Mouse (Mus musculus) mesoderm, embryonic 11.5 days (tissue): ENCODE data around the gene Olfr76.
A peak's percentile ranks its signal among the peaks of the same experiment; 100 is the strongest.
"Not testable (repeated sequence)": the region's sequence is repeated elsewhere in the genome, so short reads cannot be mapped to it uniquely, and the experiment has no call there.

ENCODE experiments used
- DNase-seq: peaks from one replicate; pipeline ENCODE4 v3.0.0-alpha.2; 2012; ENCODE audit warnings: low read depth, low spot score

The Olfr76 gene

DNA sequence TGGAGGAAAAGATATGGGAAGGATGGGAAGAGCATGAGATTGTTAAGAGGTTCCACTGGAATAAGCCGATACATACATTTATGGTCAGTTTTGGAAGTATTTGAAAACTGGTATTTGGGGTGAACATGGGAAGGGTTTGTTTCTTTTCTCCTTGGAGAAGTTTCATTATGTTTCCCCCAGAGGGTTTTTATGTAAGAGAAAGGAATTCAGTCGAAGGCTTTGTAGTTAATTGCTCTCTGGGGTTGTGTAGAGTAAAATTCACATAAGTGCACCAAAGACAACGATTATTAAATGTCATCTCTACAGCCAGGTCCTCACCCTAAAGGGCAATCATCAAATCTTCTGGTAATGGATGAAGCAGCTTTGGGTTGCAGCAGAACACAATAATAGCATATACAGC lies at the start of gene Olfr76:
Gene Olfr76, minus strand, starts transcription at position 101 of the 400 bp plus-strand sequence.
- DNase-seq, result no peak

DNA sequence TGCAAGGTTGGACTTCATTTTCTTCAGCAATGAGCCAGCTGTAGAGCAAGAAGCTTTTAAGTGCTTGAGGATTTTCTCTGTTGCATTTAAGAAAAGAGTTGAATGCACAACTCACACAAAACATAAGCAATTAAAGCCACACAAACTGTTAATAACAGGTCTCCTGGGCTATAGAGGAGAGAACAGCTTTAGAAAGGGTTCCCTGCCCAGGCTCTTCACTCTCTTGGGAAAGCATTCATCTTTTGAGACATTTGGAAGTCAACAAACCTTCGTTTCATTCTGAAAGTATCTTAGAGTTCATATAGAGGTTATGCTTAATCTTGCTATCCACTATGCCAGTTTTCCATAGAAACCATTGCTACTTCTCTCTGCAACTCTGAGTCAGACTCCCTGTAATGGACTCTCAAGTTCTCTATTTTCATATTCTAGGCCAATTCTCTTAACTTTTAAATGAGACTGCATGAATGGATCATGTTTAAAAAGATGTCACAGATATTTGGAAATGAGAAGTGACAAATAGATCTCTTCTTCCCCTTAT lies 47.1 kb upstream of the Olfr76 start, which contains the start of gene Olfr1555-ps1:
Gene Olfr1555-ps1, minus strand, starts transcription at position 51 of the 538 bp plus-strand sequence.
- DNase-seq, result not testable (repeated sequence)

GRCm38 (mm10) chr19:12145452-12145851 lies 22.4 kb upstream of the Olfr76 start:
- no peak for DNase-seq

GRCm38 (mm10) chr19:12143356-12143755 lies 20.4 kb upstream of the Olfr76 start:
- no peak for DNase-seq

GRCm38 (mm10) chr19:12134289-12134688 lies 11.3 kb upstream of the Olfr76 start:
- DNase-seq, result peak; percentile 18

GRCm38 (mm10) chr19:12116464-12116863 lies 6.5 kb downstream of the Olfr76 start:
- DNase-seq, result no peak

GRCm38 (mm10) chr19:12115797-12116196 lies 7.2 kb downstream of the Olfr76 start, which contains the start of gene Olfr1428:
Gene Olfr1428 (minus strand): TSS chr19:12115897.
- no peak for DNase-seq

DNA sequence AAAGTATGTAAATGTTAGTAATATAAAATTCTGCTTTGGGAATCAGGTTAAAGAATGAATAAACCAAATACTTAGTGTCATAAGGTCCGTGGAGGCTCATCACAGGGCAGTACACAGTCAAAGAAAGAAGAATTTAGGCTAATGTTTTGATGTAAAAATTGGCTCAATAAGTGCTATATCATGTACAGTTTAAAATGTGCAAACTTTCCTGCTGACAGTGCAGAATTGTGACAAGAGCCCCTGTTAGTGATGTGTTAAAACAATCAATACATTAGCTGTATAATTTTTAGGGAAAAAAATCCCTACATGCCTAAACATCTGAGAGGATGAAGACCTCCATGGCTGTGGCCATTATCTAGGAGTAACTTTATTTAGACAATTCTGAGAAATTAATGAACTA lies 9.2 kb downstream of the Olfr76 start:
- DNase-seq, result no peak

DNA sequence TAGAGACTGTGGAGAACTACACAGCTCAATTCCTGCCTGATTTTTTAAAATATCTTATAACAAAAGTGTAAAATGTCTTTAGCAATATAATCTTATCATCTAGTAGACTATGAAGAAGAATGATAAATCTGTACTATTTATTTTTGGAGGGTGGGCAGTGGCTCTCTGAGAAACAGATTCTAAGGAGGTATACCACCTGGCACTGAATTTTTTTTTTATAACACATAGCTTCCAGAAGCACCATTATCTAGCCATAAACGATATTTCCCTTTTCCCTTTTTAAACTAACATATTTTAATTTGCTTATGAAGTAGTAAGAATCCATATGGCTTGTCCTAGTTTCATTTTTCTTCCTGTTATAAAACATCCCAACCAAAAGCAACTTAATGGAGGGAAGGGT lies 18.5 kb downstream of the Olfr76 start:
- DNase-seq, result no peak

DNA sequence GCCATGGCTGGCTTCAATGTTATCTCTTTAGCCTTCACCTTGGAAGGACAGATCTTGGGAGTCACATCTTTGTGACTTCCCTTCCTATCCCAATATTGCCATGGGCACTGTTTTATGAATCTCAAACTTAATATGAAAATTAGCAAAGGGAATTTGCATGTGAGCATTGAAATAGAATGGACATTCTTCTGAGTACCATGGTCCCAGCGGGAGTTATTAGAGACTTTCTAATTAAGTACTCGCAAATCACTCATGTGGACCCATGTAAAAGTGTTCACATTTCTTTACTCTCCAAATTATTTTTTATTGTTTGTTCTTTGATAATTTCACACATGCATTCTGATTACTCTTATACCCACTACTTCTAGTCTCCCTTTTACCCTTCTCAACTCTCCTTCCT lies 19.8 kb downstream of the Olfr76 start, which contains the start of gene Olfr1427:
Gene Olfr1427, minus strand, starts transcription at position 101 of the 400 bp plus-strand sequence.
- no peak for DNase-seq

DNA sequence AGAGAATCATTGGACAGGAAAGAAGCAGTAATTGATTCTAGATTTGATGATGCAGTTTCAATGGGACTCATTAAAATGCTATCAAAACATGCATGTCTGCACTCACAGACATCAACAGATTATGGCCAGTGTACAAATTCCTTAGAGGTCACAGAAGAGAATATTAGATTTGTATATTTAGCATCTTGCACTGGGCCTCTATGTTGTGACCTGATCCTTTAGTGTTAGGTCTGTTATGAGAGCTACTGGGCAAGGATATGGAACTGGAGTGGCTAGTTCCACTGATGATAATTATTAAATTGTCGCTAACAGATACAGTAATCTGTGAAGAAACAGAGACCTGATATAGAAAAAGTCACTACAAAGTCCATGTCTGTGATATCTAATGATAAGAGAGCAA lies 31.1 kb downstream of the Olfr76 start, which contains the start of gene Olfr1426:
Gene Olfr1426, minus strand, starts transcription at position 101 of the 400 bp plus-strand sequence.
- DNase-seq, result no peak

- DNase-seq, result not testable (repeated sequence)
These were observed 45.4 kb downstream of the Olfr76 start, which contains the start of gene Olfr1425 for GRCm38 (mm10) chr19:12077631-12078030. Gene Olfr1425 (minus strand): TSS chr19:12077731.

DNA sequence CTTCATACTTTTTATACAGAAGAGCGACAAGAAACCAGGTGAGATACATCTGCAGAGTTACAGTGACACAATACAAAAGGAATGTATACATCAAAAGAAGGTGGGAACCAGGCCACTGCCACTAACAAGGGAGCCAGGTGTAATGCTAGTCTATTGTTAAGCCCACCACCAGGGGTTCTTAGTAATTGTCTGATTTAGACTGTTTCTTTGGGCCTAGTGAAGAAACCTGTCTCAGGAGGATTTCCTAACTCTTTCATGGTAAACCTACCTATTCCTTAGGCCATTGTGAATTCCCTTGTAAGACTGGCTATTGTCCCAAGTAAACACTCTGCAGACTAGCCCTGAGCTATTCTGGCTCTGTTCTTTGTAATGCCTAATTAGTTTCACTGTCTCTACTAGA lies 53.5 kb downstream of the Olfr76 start:
- DNase-seq, result not testable (repeated sequence)
